Mouse (Mus musculus): ENCODE measurements around the gene Synpr. TPM values are rescaled to one million over a fixed set of nuclear protein-coding genes. Genes with fewer than 3 reads are reported as not detected.

Gene Synpr
- total and polyA plus RNA-seq, 2 experiments from 2014 or later, result 67.2 to 69.3 TPM

DNA sequence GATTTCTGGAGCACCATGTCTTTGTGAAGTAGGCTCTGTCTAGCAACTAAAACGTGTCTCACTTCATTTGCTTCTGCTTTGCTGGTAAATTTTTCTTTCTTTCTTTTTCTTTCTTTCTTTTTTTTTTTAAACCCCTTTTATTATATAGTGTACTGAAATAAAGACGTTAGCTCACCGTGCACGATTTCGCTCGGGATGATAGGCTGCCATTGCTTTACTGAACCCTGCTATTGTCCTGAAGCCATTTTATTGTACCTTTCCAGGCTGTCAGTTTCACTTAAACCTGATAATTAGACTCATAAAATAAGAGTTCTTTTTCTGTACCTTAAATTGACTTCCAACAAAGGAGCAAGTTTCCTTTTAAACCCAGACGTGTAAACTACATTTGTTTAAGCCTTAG, 104.5 kb downstream of the Synpr start:
- TF ChIP-seq CTCF (IDR thresholded peaks at IDR 0.05; ENCODE audit: low read depth), result no peak
- ATAC-seq, result peak; percentile 87; the same call in 1 of the 2 replicates
- Histone ChIP-seq H3K27me3 (ENCODE audit: insufficient read depth, low read length) (no peaks in the 10 kb centered on the region), H3K36me3 (ENCODE audit: insufficient read depth) (no peaks in the 10 kb centered on the region), H3K9ac (no peak overlapping the region), H3K27ac (ENCODE audit: low read depth, low read length) (no peak overlapping the region), H3K4me3 (ENCODE audit: low read depth, low read length) (no peak overlapping the region), H3K9me3 (ENCODE audit: low read length) (no peaks in the 10 kb centered on the region), H3K4me2 (ENCODE audit: low read depth) (no peak overlapping the region), H3K4me1 (ENCODE audit: insufficient read depth) (no peaks in the 10 kb centered on the region)
- WGBS, result 9% methylated on average over 7 of the region's 7 CpGs
- DNase-seq, result peak; percentile 14

DNA sequence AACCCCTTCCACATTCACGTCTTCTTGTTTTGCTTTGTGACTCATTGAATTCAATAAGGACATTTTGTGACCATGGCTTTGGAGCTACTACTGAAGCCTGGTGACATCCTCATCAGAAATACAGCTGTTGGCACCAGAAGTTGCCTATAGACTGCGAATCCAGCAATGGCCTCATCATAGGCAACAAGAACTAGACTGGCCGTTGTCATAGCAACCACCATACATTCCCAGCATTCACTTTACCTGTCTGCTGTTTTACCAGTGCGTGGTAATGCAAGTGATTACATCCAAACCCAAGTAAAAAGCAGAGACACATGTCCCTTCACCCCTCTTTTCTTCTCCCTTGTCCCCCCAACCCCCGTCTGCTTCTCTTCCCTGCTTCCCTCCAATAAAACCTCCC, 105.4 kb downstream of the Synpr start:
- no peak overlapping the region for H3K27ac ChIP-seq (ENCODE audit: low read depth, low read length)
- ATAC-seq, result no peak; the same call in 1 of the 2 replicates
- H3K4me2 ChIP-seq (ENCODE audit: low read depth), result no peak overlapping the region
- WGBS, result 77% methylated on average over 5 of the region's 5 CpGs
- no peaks in the 10 kb centered on the region for H3K27me3 ChIP-seq (ENCODE audit: insufficient read depth, low read length)
- H3K4me3 ChIP-seq (ENCODE audit: low read depth, low read length), result no peak overlapping the region
- TF ChIP-seq CTCF (IDR thresholded peaks at IDR 0.05; ENCODE audit: low read depth), result no peak
- no peak overlapping the region for H3K9ac ChIP-seq
- H3K36me3 ChIP-seq (ENCODE audit: insufficient read depth), result no peaks in the 10 kb centered on the region
- peak; percentile 30 for DNase-seq
- no peaks in the 10 kb centered on the region for H3K9me3 ChIP-seq (ENCODE audit: low read length)
- H3K4me1 ChIP-seq (ENCODE audit: insufficient read depth), result no peaks in the 10 kb centered on the region

DNA sequence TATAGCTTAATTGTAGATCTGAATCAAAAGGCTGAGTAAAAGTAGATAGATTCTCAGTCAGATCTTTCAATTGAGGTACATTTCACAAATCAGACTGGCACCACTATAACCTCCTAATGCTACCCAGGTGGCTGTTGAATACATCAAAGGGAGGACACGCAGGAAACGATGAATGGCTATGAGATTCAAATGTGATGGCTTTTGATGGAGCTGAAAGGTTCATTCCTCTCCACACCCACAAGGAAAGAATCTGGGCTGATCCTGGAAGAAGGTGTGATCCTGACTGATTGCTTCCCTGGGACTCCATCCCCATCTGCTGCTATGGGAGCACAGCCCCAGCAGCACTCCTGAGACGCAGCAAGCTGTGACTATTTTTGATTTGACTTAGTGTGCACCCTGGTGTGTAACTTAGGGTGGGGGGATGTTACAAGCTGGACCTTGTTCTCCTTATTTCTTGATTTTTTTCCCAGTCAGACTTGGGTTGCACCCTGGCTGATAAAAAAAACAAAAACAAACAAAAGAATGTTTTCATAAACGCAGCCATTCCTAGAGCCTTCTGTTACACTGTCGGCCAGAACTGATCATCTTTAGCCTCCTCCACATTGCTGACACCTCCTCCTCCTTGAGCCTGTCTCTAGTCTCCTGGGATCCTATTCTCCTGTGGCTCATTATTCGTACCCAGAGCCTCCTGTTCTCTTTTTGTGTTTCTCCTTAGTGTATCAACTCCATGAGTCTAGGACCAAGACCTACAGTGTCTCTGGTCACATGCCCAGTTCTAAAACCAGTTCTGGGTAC, 114.8 kb downstream of the Synpr start:
- Histone ChIP-seq H3K4me3 (ENCODE audit: low read depth, low read length) (no peak overlapping the region), H3K27ac (ENCODE audit: low read depth, low read length) (no peak overlapping the region), H3K27me3 (ENCODE audit: insufficient read depth, low read length) (no peaks in the 10 kb centered on the region), H3K4me1 (ENCODE audit: insufficient read depth) (no peaks in the 10 kb centered on the region), H3K36me3 (ENCODE audit: insufficient read depth) (no peaks in the 10 kb centered on the region), H3K9me3 (ENCODE audit: low read length) (no peaks in the 10 kb centered on the region), H3K9ac (no peak overlapping the region), H3K4me2 (ENCODE audit: low read depth) (no peak overlapping the region)
- no peak for TF ChIP-seq CTCF (IDR thresholded peaks at IDR 0.05; ENCODE audit: low read depth)
- no peak for DNase-seq
- 54% methylated on average over 6 of the region's 6 CpGs for WGBS
- ATAC-seq, result no peak

DNA sequence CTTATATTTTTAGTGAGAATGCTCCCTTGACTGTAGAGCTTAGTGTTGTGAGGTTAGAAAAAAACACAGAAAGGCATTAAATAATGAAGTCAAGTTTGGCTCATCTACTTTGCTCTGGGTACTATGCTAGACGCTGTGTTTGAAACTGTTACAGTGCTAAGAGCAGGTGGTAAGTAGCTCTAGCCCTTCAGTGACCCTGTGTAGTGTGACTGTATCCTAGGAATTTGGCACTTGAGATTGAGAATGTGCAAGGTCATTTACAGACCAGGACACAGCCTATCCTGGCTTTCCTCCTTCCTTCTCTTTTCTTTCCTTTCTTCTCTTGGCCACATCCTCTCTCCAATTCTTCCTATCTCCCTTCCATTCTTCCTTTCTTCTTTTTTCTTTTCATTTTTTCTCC, 127.1 kb downstream of the Synpr start:
- Histone ChIP-seq H3K36me3 (ENCODE audit: insufficient read depth) (no peaks in the 10 kb centered on the region), H3K4me3 (ENCODE audit: low read depth, low read length) (no peak overlapping the region), H3K4me1 (ENCODE audit: insufficient read depth) (no peaks in the 10 kb centered on the region), H3K9me3 (ENCODE audit: low read length) (no peaks in the 10 kb centered on the region), H3K9ac (no peak overlapping the region), H3K27me3 (ENCODE audit: insufficient read depth, low read length) (no peaks in the 10 kb centered on the region), H3K27ac (ENCODE audit: low read depth, low read length) (no peak overlapping the region), H3K4me2 (ENCODE audit: low read depth) (no peak overlapping the region)
- 69% methylated on average over 1 of the region's 1 CpGs for WGBS
- ATAC-seq (no peak), DNase-seq (no peak)
- no peak for TF ChIP-seq CTCF (IDR thresholded peaks at IDR 0.05; ENCODE audit: low read depth)

DNA sequence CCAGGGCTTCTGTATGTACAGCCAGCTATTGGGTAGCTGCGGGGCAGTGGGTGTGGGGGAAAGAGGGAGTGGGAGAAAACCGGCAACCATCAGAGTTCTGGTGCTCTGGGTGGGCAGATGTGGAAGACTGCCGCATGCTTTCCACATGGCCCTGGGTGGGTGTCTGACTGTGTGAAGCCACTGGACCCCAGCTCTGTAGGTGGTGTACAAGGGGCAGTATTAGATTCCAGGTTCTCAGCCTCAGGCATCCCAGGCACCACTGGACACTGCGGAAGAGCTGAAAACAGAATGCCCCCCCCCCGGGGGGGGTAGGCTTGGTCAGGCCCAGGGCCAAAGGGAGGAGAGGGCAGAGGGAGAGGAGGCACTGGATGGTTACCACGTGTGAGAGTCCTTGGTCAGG, 156.1 kb downstream of the Synpr start:
- Histone ChIP-seq H3K9me3 (ENCODE audit: low read length) (no peaks in the 10 kb centered on the region), H3K27ac (ENCODE audit: low read depth, low read length) (no peak overlapping the region), H3K4me3 (ENCODE audit: low read depth, low read length) (no peak overlapping the region), H3K36me3 (ENCODE audit: insufficient read depth) (no peaks in the 10 kb centered on the region), H3K4me2 (ENCODE audit: low read depth) (no peak overlapping the region), H3K4me1 (ENCODE audit: insufficient read depth) (no peaks in the 10 kb centered on the region), H3K9ac (no peak overlapping the region), H3K27me3 (ENCODE audit: insufficient read depth, low read length) (no peaks in the 10 kb centered on the region)
- TF ChIP-seq CTCF (IDR thresholded peaks at IDR 0.05; ENCODE audit: low read depth), result no peak
- DNase-seq, result no peak
- 84% methylated on average over 6 of the region's 6 CpGs for WGBS
- ATAC-seq, result no peak

DNA sequence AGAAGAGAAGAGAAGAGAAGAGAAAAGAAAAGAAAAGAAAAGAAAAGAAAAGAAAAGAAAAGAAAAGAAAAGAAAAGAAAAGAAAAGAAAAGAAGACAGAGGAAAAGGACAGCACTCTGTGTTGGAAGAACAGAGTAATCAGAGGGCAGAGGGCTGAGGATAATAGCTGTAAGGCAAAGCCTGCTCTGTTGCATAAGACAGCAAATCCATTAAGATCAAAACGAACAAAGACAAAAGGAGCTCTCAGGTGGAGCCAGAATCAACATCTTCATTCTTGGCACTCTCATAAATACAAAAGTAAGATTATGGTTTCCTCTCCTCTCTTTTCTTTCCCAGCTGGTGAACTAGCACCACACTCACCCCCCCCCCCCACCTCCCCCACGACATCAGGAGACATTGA, 160.3 kb downstream of the Synpr start:
- no peaks in the 10 kb centered on the region for H3K36me3 ChIP-seq (ENCODE audit: insufficient read depth)
- H3K9ac ChIP-seq, result no peak overlapping the region
- no peaks in the 10 kb centered on the region for H3K27me3 ChIP-seq (ENCODE audit: insufficient read depth, low read length)
- no peak overlapping the region for H3K4me2 ChIP-seq (ENCODE audit: low read depth)
- no peaks in the 10 kb centered on the region for H3K4me1 ChIP-seq (ENCODE audit: insufficient read depth)
- H3K27ac ChIP-seq (ENCODE audit: low read depth, low read length), result no peak overlapping the region
- H3K9me3 ChIP-seq (ENCODE audit: low read length), result no peaks in the 10 kb centered on the region
- DNase-seq, result no peak
- H3K4me3 ChIP-seq (ENCODE audit: low read depth, low read length), result no peak overlapping the region
- WGBS, result 8% methylated on average over 2 of the region's 2 CpGs
- ATAC-seq, result no peak
- no peak for TF ChIP-seq CTCF (IDR thresholded peaks at IDR 0.05; ENCODE audit: low read depth)

DNA sequence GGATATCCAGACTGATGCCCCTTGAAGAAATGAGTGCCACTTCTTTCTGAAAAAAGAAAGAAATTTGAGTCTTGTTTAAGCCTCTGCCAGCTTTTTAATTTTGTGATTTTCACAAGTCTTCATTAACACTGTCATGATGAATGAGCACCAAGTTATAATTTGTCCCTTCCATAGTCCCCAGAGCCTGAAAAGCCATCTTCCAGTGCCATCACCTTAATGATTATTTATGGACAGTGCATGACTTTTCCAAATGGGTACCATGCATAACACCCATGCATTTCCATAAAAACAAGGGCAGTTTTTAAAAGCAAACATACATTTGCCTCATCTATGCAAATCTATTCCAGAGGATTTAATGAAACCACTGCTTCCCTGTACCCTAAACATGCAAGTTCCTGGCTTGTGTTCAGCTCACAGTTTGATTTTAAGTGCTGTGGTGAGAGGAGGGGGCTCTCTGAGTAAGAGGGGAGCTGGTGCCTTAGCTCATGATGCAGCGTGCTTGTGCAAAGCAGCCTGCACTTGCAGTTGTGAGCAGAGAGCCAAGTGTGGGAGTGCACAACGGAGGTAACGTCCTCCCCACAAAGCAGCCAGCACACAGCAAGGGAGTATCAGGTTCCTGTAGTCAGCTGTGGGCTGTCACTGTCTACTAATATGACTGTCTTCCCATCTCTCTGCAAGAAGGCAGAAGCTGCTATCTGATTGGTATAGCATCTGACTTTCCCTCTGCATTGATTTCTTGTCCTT, 169.1 kb downstream of the Synpr start:
- WGBS, result 10% methylated on average over 3 of the region's 3 CpGs
- TF ChIP-seq CTCF (IDR thresholded peaks at IDR 0.05; ENCODE audit: low read depth), result no peak
- Histone ChIP-seq H3K9me3 (ENCODE audit: low read length) (no peaks in the 10 kb centered on the region), H3K4me2 (ENCODE audit: low read depth) (peak overlapping the region; percentile 23), H3K4me1 (ENCODE audit: insufficient read depth) (no peaks in the 10 kb centered on the region), H3K9ac (no peak overlapping the region), H3K4me3 (ENCODE audit: low read depth, low read length) (0 out of 2 replicates have a peak overlapping the region, but pooled peaks have one; percentile 3), H3K36me3 (ENCODE audit: insufficient read depth) (no peaks in the 10 kb centered on the region), H3K27me3 (ENCODE audit: insufficient read depth, low read length) (no peaks in the 10 kb centered on the region), H3K27ac (ENCODE audit: low read depth, low read length) (no peak overlapping the region)
- peak; percentile 77 for ATAC-seq
- peak; percentile 33 for DNase-seq
